Mouse (Mus musculus) hindbrain, embryonic 15.5 days (tissue): ENCODE data around the gene Ccdc18. TPM values are rescaled to one million over a fixed set of nuclear protein-coding genes. Genes with fewer than 3 reads are reported as not detected.
"Not testable (repeated sequence)": the region's sequence is repeated elsewhere in the genome, so short reads cannot be mapped to it uniquely, and the experiment has no call there.

Experiments
- ATAC-seq: fragments of 200-750 bp; cut with Nextera tagmentation; 2 replicates; pipeline ENCODE4 v1.8.0; 2017; ENCODE audit warnings: low read depth, moderate number of reproducible peaks, moderate TSS enrichment; ENCODE audit not compliant: low FRiP score
- H3K27ac ChIP-seq: fragments of 300-500 bp; sonication (generic); replicated peaks from 2 replicates; pipeline ENCODE4 v1.5.1; 2015; ENCODE audit warnings: mild to moderate bottlenecking, inconsistent platforms
- H3K27me3 ChIP-seq: fragments of 300-500 bp; sonication (generic); 2 replicates; pipeline ENCODE4 v1.6.1; 2015; ENCODE audit warnings: control low read depth, inconsistent platforms
- H3K36me3 ChIP-seq: fragments of 300-500 bp; sonication (generic); 2 replicates; pipeline ENCODE4 v1.6.1; 2015; ENCODE audit warnings: control low read depth, inconsistent platforms
- H3K4me1 ChIP-seq: fragments of 300-500 bp; sonication (generic); replicated peaks from 2 replicates; pipeline ENCODE4 v1.6.1; 2015; ENCODE audit warnings: control low read depth, inconsistent platforms
- H3K4me2 ChIP-seq: fragments of 300-500 bp; sonication (generic); 2 replicates; pipeline ENCODE4 v1.6.1; 2015; ENCODE audit warnings: moderate library complexity, mild to moderate bottlenecking, inconsistent platforms
- H3K4me3 ChIP-seq: fragments of 300-500 bp; sonication (generic); 2 replicates; pipeline ENCODE4 v1.5.1; 2015; ENCODE audit warnings: mild to moderate bottlenecking, inconsistent platforms
- H3K9ac ChIP-seq: fragments of 300-500 bp; sonication (generic); 2 replicates; pipeline ENCODE4 v1.6.1; 2015; ENCODE audit warnings: inconsistent platforms
- H3K9me3 ChIP-seq: fragments of 300-500 bp; sonication (generic); 2 replicates; pipeline ENCODE4 v1.6.1; 2016; ENCODE audit warnings: control low read depth, inconsistent platforms
- WGBS: fragments of 180-500 bp; shearing (Covaris S2); methylation state at CpG from one replicate; pipeline ENCODE4 v1.1.7; 2015; 5-methylcytosine and 5-hydroxymethylcytosine counted together
- polyA plus RNA-seq: library from polyadenylated mRNA; unstranded; fragments of >200 nt; fragmentation: Nextera tagmentation; extraction: Ambion mirVana; gene quantifications from 2 replicates; pipeline ENCODE4 v1.2.1, GENCODE M21; 2015

The Ccdc18 gene
- 3.2 and 3.6 TPM in 2 replicates for polyA plus RNA-seq

- peak; percentile 100 for ATAC-seq
- under 1% methylated on average over 65 of the region's 65 CpGs for WGBS
- Histone ChIP-seq H3K27ac (peak within 1 kb of the TSS; percentile 85), H3K9ac (peak within 1 kb of the TSS; percentile 76), H3K36me3 (peaks cover 10% of the 10 kb centered on the region; the same call in 1 of the 2 replicates), H3K27me3 (no peaks in the 10 kb centered on the region), H3K4me2 (peak within 1 kb of the TSS; percentile 66), H3K9me3 (no peaks in the 10 kb centered on the region), H3K4me1 (peaks cover 20% of the 10 kb centered on the region), H3K4me3 (peak within 1 kb of the TSS; percentile 79)
Observed at GRCm38 (mm10) chr5:108132441-108133243, at the start of gene Ccdc18, which contains the start of gene Tmed5. Gene Ccdc18, plus strand, starts transcription at chr5:108132875. Gene Tmed5, minus strand, starts transcription at chr5:108132620.

- no peaks in the 10 kb centered on the region for H3K27me3 ChIP-seq
Observed at GRCm38 (mm10) chr5:108085440-108085839, 47.2 kb upstream of the Ccdc18 start.

GRCm38 (mm10) chr5:108092731-108093130 lies 39.9 kb upstream of the Ccdc18 start:
- not testable (repeated sequence) for H3K9ac ChIP-seq, H3K27ac ChIP-seq, H3K27me3 ChIP-seq, H3K4me1 ChIP-seq, ATAC-seq, H3K4me2 ChIP-seq, H3K4me3 ChIP-seq, H3K9me3 ChIP-seq
- WGBS: 92% methylated on average over 8 of the region's 8 CpGs
- H3K36me3 ChIP-seq: peaks cover 58% of the 10 kb centered on the region

More at GRCm38 (mm10) chr5:108085440-108085839, 47.2 kb upstream of the Ccdc18 start:
- Histone ChIP-seq H3K27ac (no peak overlapping the region), H3K9ac (no peak overlapping the region), H3K4me1 (no peaks in the 10 kb centered on the region), H3K9me3 (no peaks in the 10 kb centered on the region), H3K4me2 (no peak overlapping the region), H3K36me3 (peaks cover 53% of the 10 kb centered on the region), H3K4me3 (no peak overlapping the region)
- no peak for ATAC-seq
- WGBS: 97% methylated on average over 2 of the region's 2 CpGs

GRCm38 (mm10) chr5:108097676-108098075 lies 35.0 kb upstream of the Ccdc18 start:
- H3K4me2 ChIP-seq: no peak overlapping the region
- 93% methylated on average over 3 of the region's 3 CpGs for WGBS

GRCm38 (mm10) chr5:108100196-108100595 lies 32.5 kb upstream of the Ccdc18 start:
- H3K36me3 ChIP-seq: peaks cover 62% of the 10 kb centered on the region

More at GRCm38 (mm10) chr5:108097676-108098075, 35.0 kb upstream of the Ccdc18 start:
- no peak overlapping the region for H3K4me3 ChIP-seq
- H3K27ac ChIP-seq: no peak overlapping the region
- H3K36me3 ChIP-seq: peaks cover 54% of the 10 kb centered on the region
- no peak for ATAC-seq
- no peaks in the 10 kb centered on the region for H3K9me3 ChIP-seq
- no peak overlapping the region for H3K9ac ChIP-seq
- no peaks in the 10 kb centered on the region for H3K27me3 ChIP-seq
- no peaks in the 10 kb centered on the region for H3K4me1 ChIP-seq

GRCm38 (mm10) chr5:108104306-108104705 lies 28.4 kb upstream of the Ccdc18 start:
- no peaks in the 10 kb centered on the region for H3K4me1 ChIP-seq
- H3K4me2 ChIP-seq: no peak overlapping the region
- H3K9me3 ChIP-seq: no peaks in the 10 kb centered on the region
- WGBS: 88% methylated on average over 5 of the region's 5 CpGs
- no peak overlapping the region for H3K4me3 ChIP-seq
- H3K27me3 ChIP-seq: no peaks in the 10 kb centered on the region
- ATAC-seq: no peak
- H3K36me3 ChIP-seq: peaks cover 58% of the 10 kb centered on the region
- no peak overlapping the region for H3K9ac ChIP-seq
- no peak overlapping the region for H3K27ac ChIP-seq

More at GRCm38 (mm10) chr5:108100196-108100595, 32.5 kb upstream of the Ccdc18 start:
- no peaks in the 10 kb centered on the region for H3K4me1 ChIP-seq
- H3K27me3 ChIP-seq: no peaks in the 10 kb centered on the region
- H3K9me3 ChIP-seq: no peaks in the 10 kb centered on the region
- H3K4me2 ChIP-seq: no peak overlapping the region
- H3K9ac ChIP-seq: no peak overlapping the region
- H3K27ac ChIP-seq: no peak overlapping the region
- ATAC-seq: no peak
- no peak overlapping the region for H3K4me3 ChIP-seq

- 96% methylated on average over 7 of the region's 7 CpGs for WGBS
- no peak overlapping the region for H3K9ac ChIP-seq
- no peaks in the 10 kb centered on the region for H3K27me3 ChIP-seq
Observed at GRCm38 (mm10) chr5:108109346-108109745, 23.3 kb upstream of the Ccdc18 start.

GRCm38 (mm10) chr5:108117693-108118092 lies 15.0 kb upstream of the Ccdc18 start:
- WGBS: 95% methylated on average over 4 of the region's 4 CpGs
- Histone ChIP-seq H3K36me3 (peaks cover 7% of the 10 kb centered on the region; the same call in 1 of the 2 replicates), H3K4me2 (no peak overlapping the region), H3K27me3 (no peaks in the 10 kb centered on the region), H3K9me3 (no peaks in the 10 kb centered on the region), H3K4me1 (no peaks in the 10 kb centered on the region), H3K9ac (no peak overlapping the region), H3K27ac (no peak overlapping the region), H3K4me3 (no peak overlapping the region)
- ATAC-seq: no peak

More at GRCm38 (mm10) chr5:108109346-108109745, 23.3 kb upstream of the Ccdc18 start:
- Histone ChIP-seq H3K4me3 (no peak overlapping the region), H3K36me3 (peaks cover 27% of the 10 kb centered on the region), H3K4me1 (no peaks in the 10 kb centered on the region), H3K4me2 (no peak overlapping the region), H3K9me3 (no peaks in the 10 kb centered on the region), H3K27ac (no peak overlapping the region)
- no peak for ATAC-seq

GRCm38 (mm10) chr5:108120221-108120900 lies 12.3 kb upstream of the Ccdc18 start:
- no peak overlapping the region for H3K4me3 ChIP-seq
- no peaks in the 10 kb centered on the region for H3K4me1 ChIP-seq
- H3K27me3 ChIP-seq: no peaks in the 10 kb centered on the region
- no peaks in the 10 kb centered on the region for H3K9me3 ChIP-seq
- H3K4me2 ChIP-seq: no peak overlapping the region
- no peak overlapping the region for H3K9ac ChIP-seq
- peaks cover 9% of the 10 kb centered on the region; the same call in 1 of the 2 replicates for H3K36me3 ChIP-seq
- 85% methylated on average over 9 of the region's 9 CpGs for WGBS
- ATAC-seq: no peak
- H3K27ac ChIP-seq: no peak overlapping the region

- WGBS: under 1% methylated on average over 32 of the region's 32 CpGs
- Histone ChIP-seq H3K27ac (peak overlapping the region; percentile 85), H3K36me3 (peaks cover 12% of the 10 kb centered on the region; the same call in 1 of the 2 replicates), H3K9ac (peak overlapping the region; percentile 76), H3K27me3 (no peaks in the 10 kb centered on the region), H3K4me3 (peak overlapping the region; percentile 79), H3K9me3 (no peaks in the 10 kb centered on the region), H3K4me1 (peaks cover 20% of the 10 kb centered on the region), H3K4me2 (peak overlapping the region; percentile 66)
- ATAC-seq: no peak; the same call in 1 of the 2 replicates
Observed at GRCm38 (mm10) chr5:108131849-108132440, 730 bp upstream of the Ccdc18 start.

GRCm38 (mm10) chr5:108152592-108152991 lies 19.9 kb downstream of the Ccdc18 start:
- no peak overlapping the region for H3K9ac ChIP-seq
- H3K4me3 ChIP-seq: no peak overlapping the region
- no peak overlapping the region for H3K4me2 ChIP-seq
- ATAC-seq: no peak
- H3K27me3 ChIP-seq: no peaks in the 10 kb centered on the region
- H3K9me3 ChIP-seq: no peaks in the 10 kb centered on the region
- WGBS: 91% methylated on average over 1 of the region's 1 CpGs
- H3K4me1 ChIP-seq: no peaks in the 10 kb centered on the region
- H3K27ac ChIP-seq: no peak overlapping the region
- H3K36me3 ChIP-seq: no peaks in the 10 kb centered on the region

GRCm38 (mm10) chr5:108160796-108161195 lies 28.1 kb downstream of the Ccdc18 start:
- H3K27me3 ChIP-seq: no peaks in the 10 kb centered on the region
- 88% methylated on average over 2 of the region's 2 CpGs for WGBS
- no peaks in the 10 kb centered on the region for H3K36me3 ChIP-seq
- H3K27ac ChIP-seq: no peak overlapping the region
- H3K9me3 ChIP-seq: no peaks in the 10 kb centered on the region
- H3K9ac ChIP-seq: no peak overlapping the region
- no peaks in the 10 kb centered on the region for H3K4me1 ChIP-seq
- no peak overlapping the region for H3K4me3 ChIP-seq
- ATAC-seq: no peak
- H3K4me2 ChIP-seq: no peak overlapping the region
